Mouse (Mus musculus): ENCODE data around the gene Car4. TPM values are rescaled to one million over a fixed set of nuclear protein-coding genes. Genes with fewer than 3 reads are reported as not detected.

The Car4 gene
- 7.4 TPM in 1 of 2 replicates, not detected in the other for total RNA-seq (2014; rRNA removed; ENCODE audit: low replicate concordance)
- polyA plus RNA-seq (2015; fragmentation: Nextera tagmentation; extraction: Ambion mirVana) = 30.8 and 33.7 TPM in 2 replicates

DNA sequence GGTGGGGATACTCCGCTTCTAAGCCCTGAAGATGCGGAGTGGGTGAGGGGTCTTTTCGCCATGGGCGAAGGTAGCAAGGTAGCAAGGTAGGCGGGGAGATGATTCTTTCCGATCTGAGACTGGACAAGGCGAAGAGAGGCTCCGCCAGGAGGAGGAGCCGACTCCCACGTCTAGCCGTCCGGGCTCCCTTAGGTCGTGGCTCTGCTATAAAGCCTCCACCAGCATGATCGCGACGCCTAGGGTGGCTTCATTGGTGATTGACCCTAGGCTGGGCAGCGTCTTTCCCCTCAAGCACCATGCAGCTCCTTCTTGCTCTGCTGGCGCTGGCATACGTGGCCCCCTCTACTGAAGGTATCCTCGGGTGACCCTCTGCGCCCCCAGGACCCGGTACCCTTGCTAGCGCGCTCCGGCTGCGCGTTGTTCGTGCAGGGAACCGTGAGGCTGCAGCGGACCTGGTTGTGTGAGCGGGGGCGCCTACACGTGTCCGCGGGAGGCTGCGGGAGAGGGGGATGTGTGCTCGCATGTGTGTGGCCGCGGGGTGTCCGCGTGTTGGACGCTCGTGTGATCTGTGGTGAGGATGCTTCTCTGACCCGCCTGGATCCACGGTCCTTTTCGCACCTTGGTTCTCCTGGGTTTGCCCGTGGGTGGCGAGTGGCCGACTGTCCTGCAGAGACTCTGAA lies at the start of gene Car4:
TSS of gene Car4 (plus strand) at position 196 of the 680 bp plus-strand sequence.
- 1% methylated on average over 48 of the region's 49 CpGs for WGBS
- Histone ChIP-seq H3K9me3 (replicated peaks; ENCODE audit: control insufficient read depth, low read length) (no peaks in the 10 kb centered on the region), H3K27ac (ENCODE audit: low read depth) (no peak within 1 kb of the TSS), H3K27me3 (ENCODE audit: control insufficient read depth, insufficient read depth, low read length) (peaks cover 43% of the 10 kb centered on the region), H3K4me3 (ENCODE audit: low read depth, low read length) (peak within 1 kb of the TSS; percentile 36), H3K36me3 (replicated peaks; ENCODE audit: control insufficient read depth, insufficient read depth, low read length) (no peaks in the 10 kb centered on the region), H3K4me1 (ENCODE audit: control insufficient read depth, insufficient read depth) (peaks cover 8% of the 10 kb centered on the region), H3K9ac (replicated peaks; ENCODE audit: low read depth, low read length) (no peak within 1 kb of the TSS), H3K4me2 (ENCODE audit: low read depth, low read length) (peak within 1 kb of the TSS; percentile 45)
- TF ChIP-seq CTCF (IDR thresholded peaks at IDR 0.05; ENCODE audit: low read depth) (no peak), EP300 (IDR thresholded peaks at IDR 0.05; ENCODE audit: low read depth) (no peak)
- ATAC-seq (ENCODE audit: insufficient read depth, low read depth) = no peak
- DNase-seq (ENCODE audit: low spot score) = no peak

GRCm38 (mm10) chr11:84908480-84908879 lies 49.1 kb upstream of the Car4 start:
- peaks cover 94% of the 10 kb centered on the region for H3K36me3 ChIP-seq (replicated peaks; ENCODE audit: control insufficient read depth, insufficient read depth, low read length)
- H3K9ac ChIP-seq (replicated peaks; ENCODE audit: low read depth, low read length) = no peak overlapping the region
- WGBS = 90% methylated on average over 6 of the region's 6 CpGs
- no peaks in the 10 kb centered on the region for H3K27me3 ChIP-seq (ENCODE audit: control insufficient read depth, insufficient read depth, low read length)
- H3K27ac ChIP-seq (ENCODE audit: low read depth) = no peak overlapping the region
- TF ChIP-seq CTCF (IDR thresholded peaks at IDR 0.05; ENCODE audit: low read depth) = no peak
- no peak for TF ChIP-seq EP300 (IDR thresholded peaks at IDR 0.05; ENCODE audit: low read depth)
- DNase-seq (ENCODE audit: low spot score) = no peak
- no peak for ATAC-seq (ENCODE audit: insufficient read depth, low read depth)
- no peaks in the 10 kb centered on the region for H3K9me3 ChIP-seq (replicated peaks; ENCODE audit: control insufficient read depth, low read length)
- no peak overlapping the region for H3K4me2 ChIP-seq (ENCODE audit: low read depth, low read length)
- H3K4me3 ChIP-seq (ENCODE audit: low read depth, low read length) = no peak overlapping the region
- no peaks in the 10 kb centered on the region for H3K4me1 ChIP-seq (ENCODE audit: control insufficient read depth, insufficient read depth)

DNA sequence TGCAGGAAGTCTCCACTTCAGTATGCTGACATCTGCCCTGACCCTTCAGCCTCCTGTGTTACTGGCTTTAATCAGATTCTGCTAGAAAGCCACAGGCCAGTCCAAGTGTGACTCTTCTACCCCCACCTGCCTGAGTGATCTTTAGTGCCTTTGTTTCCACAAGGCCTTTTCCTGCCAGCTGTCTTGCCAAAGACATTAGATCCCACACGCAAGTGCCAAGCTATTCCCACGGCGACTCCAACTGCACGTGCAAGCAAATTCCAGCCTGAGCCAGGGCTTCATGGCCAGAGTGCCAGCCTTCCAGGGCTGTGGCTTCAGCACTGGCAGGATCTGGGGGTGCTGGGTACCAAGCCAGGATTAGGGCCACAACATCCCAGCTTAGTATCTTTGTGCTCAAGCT lies 47.2 kb upstream of the Car4 start:
- Histone ChIP-seq H3K36me3 (replicated peaks; ENCODE audit: control insufficient read depth, insufficient read depth, low read length) (peaks cover 74% of the 10 kb centered on the region), H3K9ac (replicated peaks; ENCODE audit: low read depth, low read length) (no peak overlapping the region), H3K4me1 (ENCODE audit: control insufficient read depth, insufficient read depth) (0 out of 2 replicates have a peak, but pooled peaks cover 3% of the 10 kb centered on the region), H3K9me3 (replicated peaks; ENCODE audit: control insufficient read depth, low read length) (no peaks in the 10 kb centered on the region), H3K4me2 (ENCODE audit: low read depth, low read length) (no peak overlapping the region), H3K27ac (ENCODE audit: low read depth) (no peak overlapping the region), H3K4me3 (ENCODE audit: low read depth, low read length) (no peak overlapping the region), H3K27me3 (ENCODE audit: control insufficient read depth, insufficient read depth, low read length) (no peaks in the 10 kb centered on the region)
- DNase-seq (ENCODE audit: low spot score) (no peak), ATAC-seq (ENCODE audit: insufficient read depth, low read depth) (no peak)
- 75% methylated on average over 4 of the region's 4 CpGs for WGBS
- TF ChIP-seq CTCF (IDR thresholded peaks at IDR 0.05; ENCODE audit: low read depth) = no peak
- TF ChIP-seq EP300 (IDR thresholded peaks at IDR 0.05; ENCODE audit: low read depth) = no peak

- Histone ChIP-seq H3K27ac (ENCODE audit: low read depth) (no peak overlapping the region), H3K4me2 (ENCODE audit: low read depth, low read length) (no peak overlapping the region), H3K36me3 (replicated peaks; ENCODE audit: control insufficient read depth, insufficient read depth, low read length) (peaks cover 34% of the 10 kb centered on the region), H3K4me1 (ENCODE audit: control insufficient read depth, insufficient read depth) (0 out of 2 replicates have a peak, but pooled peaks cover 10% of the 10 kb centered on the region), H3K4me3 (ENCODE audit: low read depth, low read length) (no peak overlapping the region), H3K9me3 (replicated peaks; ENCODE audit: control insufficient read depth, low read length) (no peaks in the 10 kb centered on the region), H3K9ac (replicated peaks; ENCODE audit: low read depth, low read length) (no peak overlapping the region), H3K27me3 (ENCODE audit: control insufficient read depth, insufficient read depth, low read length) (no peaks in the 10 kb centered on the region)
- TF ChIP-seq EP300 (IDR thresholded peaks at IDR 0.05; ENCODE audit: low read depth) = no peak
- TF ChIP-seq CTCF (IDR thresholded peaks at IDR 0.05; ENCODE audit: low read depth) = no peak
- ATAC-seq (ENCODE audit: insufficient read depth, low read depth) (no peak), DNase-seq (ENCODE audit: low spot score) (no peak)
- WGBS = 88% methylated on average over 5 of the region's 5 CpGs
These were observed 42.9 kb upstream of the Car4 start for GRCm38 (mm10) chr11:84914673-84915072.

GRCm38 (mm10) chr11:84916053-84916702 lies 41.4 kb upstream of the Car4 start, which contains the start of gene Znhit3:
TSS of gene Znhit3 (minus strand) at chr11:84916366.
- H3K4me3 ChIP-seq (ENCODE audit: low read depth, low read length) = peak within 1 kb of the TSS; percentile 86
- peak within 1 kb of the TSS; percentile 91 for H3K4me2 ChIP-seq (ENCODE audit: low read depth, low read length)
- ATAC-seq (ENCODE audit: insufficient read depth, low read depth) = peak; percentile 89

More at GRCm38 (mm10) chr11:84916053-84916702, 41.4 kb upstream of the Car4 start, which contains the start of gene Znhit3:
- Histone ChIP-seq H3K4me1 (ENCODE audit: control insufficient read depth, insufficient read depth) (0 out of 2 replicates have a peak, but pooled peaks cover 10% of the 10 kb centered on the region), H3K27me3 (ENCODE audit: control insufficient read depth, insufficient read depth, low read length) (no peaks in the 10 kb centered on the region), H3K9ac (replicated peaks; ENCODE audit: low read depth, low read length) (peak within 1 kb of the TSS; percentile 78), H3K9me3 (replicated peaks; ENCODE audit: control insufficient read depth, low read length) (no peaks in the 10 kb centered on the region), H3K36me3 (replicated peaks; ENCODE audit: control insufficient read depth, insufficient read depth, low read length) (peaks cover 20% of the 10 kb centered on the region), H3K27ac (ENCODE audit: low read depth) (0 out of 2 replicates have a peak within 1 kb of the TSS, but pooled peaks have one; percentile 15)
- DNase-seq (ENCODE audit: low spot score) = peak; percentile 94
- TF ChIP-seq CTCF (IDR thresholded peaks at IDR 0.05; ENCODE audit: low read depth) = no peak
- no peak for TF ChIP-seq EP300 (IDR thresholded peaks at IDR 0.05; ENCODE audit: low read depth)
- 5% methylated on average over 34 of the region's 34 CpGs for WGBS
